Mouse (Mus musculus): ENCODE results near the gene Ccl28.
"Not testable (repeated sequence)": the region's sequence is repeated elsewhere in the genome, so short reads cannot be mapped to it uniquely, and the experiment has no call there.

The Ccl28 gene

GRCm38 (mm10) chr13:119648891-119649698 is 25.5 kb downstream of the Ccl28 start:
- CTCF ChIA-PET: interaction anchor here (0.5 kb wide), 1 partner anchor 45 kb away, joined by 6 read pairs; no protein-coding TSS in a partner anchor

- CTCF ChIA-PET: no interaction called here
Observed at GRCm38 (mm10) chr13:119649699-119650046, 26.1 kb downstream of the Ccl28 start.

DNA sequence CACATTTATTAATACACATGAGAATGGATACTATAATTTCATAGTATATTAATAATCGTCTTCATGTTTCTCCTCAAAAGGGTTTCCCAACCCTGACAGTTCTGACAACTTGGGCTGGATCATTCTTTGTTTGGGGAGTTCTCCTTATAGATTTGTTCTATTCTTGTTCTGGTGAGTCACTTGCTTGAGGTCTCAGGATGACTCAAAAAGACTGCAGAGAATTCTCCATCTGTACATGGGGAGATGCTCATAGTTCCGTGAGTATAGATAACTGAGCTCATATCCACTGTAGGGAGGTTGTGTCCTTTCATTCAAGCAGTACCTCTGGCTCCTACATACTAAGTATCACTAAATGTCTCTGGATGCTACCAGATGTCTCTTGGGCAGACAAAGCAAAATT is 31.1 kb downstream of the Ccl28 start:
- CTCF ChIA-PET: no interaction called here

DNA sequence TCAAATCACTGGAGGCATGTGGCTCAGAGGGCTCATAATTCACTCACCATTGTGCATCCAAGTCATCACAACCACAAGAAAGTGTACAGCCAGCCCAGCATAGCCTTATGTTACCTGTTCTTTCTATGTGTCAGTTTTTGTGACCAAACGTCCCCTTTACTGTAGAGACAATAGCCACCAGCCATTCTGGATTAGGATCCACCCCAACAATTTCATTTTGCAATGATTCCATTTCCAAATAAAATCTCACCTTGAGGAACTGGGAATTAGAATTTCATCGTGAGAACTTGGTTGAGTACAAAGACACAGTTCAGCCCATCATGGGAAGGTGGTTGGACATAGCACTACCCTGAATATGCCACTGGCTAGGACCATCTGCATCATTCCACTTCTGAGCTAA is 32.6 kb downstream of the Ccl28 start:
- CTCF ChIA-PET: no interaction called here

DNA sequence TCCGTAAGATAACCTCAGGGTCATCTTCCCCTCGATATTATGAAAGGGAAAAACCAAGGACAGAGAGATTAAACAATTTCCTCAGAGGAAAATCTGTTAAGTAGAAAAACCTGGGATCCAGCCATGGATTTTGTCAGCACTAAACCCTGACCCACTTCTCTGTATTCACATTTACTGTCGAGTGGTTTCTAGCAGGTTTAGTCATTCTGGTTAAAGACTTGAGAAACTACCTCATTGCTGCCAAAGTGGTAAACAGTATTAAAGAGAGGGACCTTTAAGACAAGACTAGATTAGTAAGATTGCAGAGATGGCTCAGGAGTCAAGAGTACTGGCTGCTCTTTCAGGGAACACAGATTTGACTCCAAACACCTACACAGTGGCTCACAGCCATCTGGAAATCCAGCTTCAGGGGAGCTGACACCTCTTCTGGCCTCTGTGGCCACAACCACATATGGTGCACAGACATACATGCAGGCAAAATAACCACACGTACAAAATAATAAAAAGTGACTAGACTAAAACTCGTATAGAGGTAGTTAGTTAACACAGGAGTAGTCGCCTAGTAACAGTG is 33.3 kb downstream of the Ccl28 start:
- CTCF ChIA-PET: no interaction called here

GRCm38 (mm10) chr13:119661420-119661819 is 37.8 kb downstream of the Ccl28 start:
- CTCF ChIA-PET: not testable (repeated sequence)

DNA sequence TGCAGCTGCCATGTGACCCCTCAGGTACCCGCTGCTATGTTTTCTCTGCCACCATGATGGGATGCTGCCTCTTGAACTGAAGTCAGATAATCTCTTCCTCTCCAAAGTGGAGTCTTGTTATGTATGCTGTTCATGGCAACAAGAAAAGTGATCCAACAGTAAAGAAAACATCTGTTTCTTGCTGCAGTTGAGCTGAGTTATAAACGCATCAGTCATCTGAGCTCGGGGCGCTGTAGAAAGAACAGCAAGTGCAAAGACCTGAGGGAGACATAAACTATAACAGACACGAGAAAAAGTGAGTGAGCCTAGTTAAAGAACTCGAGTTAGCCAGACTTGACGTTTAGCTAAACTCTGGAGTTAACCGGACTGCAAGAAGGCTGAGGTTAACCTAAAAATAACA is 55.2 kb downstream of the Ccl28 start:
- CTCF ChIA-PET: interaction anchor here (0.6 kb wide), 1 partner anchor 199 kb away, joined by 3 read pairs; no protein-coding TSS in a partner anchor

GRCm38 (mm10) chr13:119679721-119680120 is 56.1 kb downstream of the Ccl28 start:
- CTCF ChIA-PET: no interaction called here

DNA sequence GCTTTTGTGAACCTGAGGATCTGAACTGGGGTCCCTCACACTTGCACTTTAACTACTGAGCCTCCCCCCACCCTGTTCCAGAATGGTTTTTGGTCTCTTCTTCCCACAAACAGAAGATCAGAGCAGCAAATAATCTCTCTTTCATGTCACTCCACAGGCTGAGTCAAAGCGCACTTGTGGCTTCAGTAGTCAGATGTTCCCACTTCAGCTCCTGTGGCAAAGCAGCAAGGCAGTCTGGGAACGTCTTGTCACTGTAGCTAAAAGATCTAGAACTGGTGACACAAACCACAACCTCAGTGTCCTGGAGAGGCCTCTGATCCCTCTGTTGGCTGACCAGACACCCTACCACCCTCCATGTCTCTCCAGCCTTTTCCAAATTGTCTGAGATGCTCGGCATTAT is 57.5 kb downstream of the Ccl28 start:
- CTCF ChIA-PET: no interaction called here

- CTCF ChIA-PET: no interaction called here
Observed at GRCm38 (mm10) chr13:119684416-119685177, 61.0 kb downstream of the Ccl28 start.

DNA sequence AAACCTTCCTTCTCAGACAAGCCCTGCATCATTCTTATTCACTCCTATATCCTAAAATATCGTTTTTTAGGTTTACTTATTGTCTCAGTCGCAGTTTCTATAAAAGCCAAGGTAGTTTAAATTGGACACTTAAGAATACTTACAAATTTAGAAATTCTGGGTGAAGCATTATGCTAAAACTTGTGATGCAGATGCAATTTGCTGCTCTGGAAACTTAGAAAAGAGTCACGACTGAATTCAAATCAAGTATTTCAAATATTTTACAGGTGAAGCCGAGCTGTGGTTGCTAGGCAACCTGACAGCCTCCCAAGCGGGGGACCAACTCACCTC is 66.1 kb downstream of the Ccl28 start:
- CTCF ChIA-PET: no interaction called here

- CTCF ChIA-PET: no interaction called here
Observed at GRCm38 (mm10) chr13:119690039-119690728, 66.6 kb downstream of the Ccl28 start, which contains the start of gene Hmgcs1. TSS of gene Hmgcs1 (plus strand) at chr13:119690379.

DNA sequence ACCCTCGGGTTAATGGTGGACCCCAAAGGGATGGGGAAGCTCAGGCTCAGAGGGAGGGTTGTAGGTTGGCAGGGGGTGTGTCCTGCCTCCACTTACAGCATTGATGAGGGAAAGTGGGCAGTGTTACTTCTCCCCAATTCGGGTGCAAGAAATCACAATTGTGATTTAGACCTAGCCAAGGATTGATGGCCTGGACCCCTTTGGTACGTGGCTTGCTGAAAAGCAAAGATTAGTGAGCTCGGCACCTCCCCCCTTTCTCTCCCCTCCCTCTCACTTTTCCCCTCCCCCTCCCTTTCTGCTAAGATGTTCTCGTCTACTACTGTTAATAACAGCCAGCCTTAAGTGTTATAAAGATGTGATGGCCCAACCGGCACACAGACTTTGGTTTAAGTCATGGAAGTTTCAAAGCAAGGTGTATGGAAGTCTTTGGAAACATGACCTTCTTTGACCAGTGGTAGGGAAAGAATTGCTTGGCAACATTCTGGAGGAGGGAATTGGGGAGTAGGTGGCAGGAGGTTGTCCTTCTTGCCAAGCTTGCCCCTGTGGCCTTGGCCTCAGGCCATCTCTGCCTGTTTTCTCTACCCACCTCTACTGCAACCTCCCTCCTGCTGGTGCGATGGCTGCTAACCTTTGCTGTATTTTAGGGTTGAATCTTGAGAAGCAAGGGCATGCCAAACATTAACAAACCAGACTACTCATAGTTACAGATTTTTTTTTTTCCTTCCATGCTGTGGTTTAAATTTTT is 67.4 kb downstream of the Ccl28 start:
- CTCF ChIA-PET: no interaction called here

DNA sequence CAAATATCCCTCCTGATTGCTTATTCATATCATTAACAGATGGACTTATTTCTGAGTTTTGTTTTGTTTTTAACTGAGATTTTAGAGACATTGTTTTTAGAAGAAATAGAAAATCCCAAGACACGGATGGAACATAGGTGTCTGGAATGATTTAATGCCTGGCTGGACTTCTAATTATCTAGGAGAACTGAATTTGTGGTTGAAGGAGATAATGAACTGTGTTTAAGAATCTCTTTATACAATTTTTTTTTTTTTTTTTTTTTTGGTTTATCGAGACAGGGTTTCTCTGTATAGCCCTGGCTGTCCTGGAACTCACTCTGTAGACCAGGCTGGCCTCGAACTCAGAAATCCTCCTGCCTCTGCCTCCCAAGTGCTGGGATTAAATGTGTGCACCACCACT is 68.3 kb downstream of the Ccl28 start:
- CTCF ChIA-PET: not testable (repeated sequence)

DNA sequence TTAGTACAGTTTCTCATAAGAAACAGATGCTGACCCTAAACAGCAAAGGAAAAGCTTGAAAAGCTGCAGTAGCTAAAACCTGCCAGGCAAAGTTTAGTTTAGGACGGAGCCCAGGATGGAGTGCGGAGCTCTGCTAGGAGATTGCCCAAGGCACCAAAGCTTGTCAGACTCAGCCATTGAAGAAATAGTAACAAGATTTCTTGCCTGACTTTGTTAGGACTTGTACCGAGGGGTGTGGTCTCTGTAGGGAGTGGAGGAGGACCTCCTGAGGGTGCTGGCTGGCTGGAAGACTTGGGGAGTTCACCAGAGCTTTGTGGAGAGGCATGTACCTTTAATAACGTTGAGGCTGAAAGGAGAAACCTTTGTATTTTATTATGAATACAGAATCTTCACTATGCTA is 72.1 kb downstream of the Ccl28 start:
- CTCF ChIA-PET: no interaction called here

GRCm38 (mm10) chr13:119696496-119696895 is 72.9 kb downstream of the Ccl28 start:
- CTCF ChIA-PET: no interaction called here

DNA sequence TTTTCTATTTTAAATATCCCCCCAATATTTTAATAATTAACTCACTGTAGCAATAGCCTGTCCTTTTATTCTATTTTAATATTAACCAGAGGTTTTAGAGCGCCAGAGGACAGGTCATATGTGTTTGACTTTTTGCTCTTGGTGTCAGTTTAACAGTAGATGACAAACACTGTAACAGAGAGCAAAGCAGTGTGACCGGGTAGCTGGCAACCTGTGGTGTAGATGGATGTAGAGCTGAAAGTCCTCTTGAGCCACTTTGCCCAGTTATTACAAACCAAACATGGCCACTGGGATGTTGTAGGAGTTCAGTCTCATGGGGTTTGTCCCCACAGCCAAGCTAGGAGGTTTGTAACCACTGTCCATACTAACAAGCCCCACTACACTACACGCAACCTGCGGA is 74.8 kb downstream of the Ccl28 start:
- CTCF ChIA-PET: no interaction called here
